Mouse (Mus musculus): ENCODE data around the gene Calm2. TPM values are rescaled to one million over a fixed set of nuclear protein-coding genes. Genes with fewer than 3 reads are reported as not detected.

The Calm2 gene
- polyA plus RNA-seq, 1 experiment from 2014 or later, result 1,603 TPM

GRCm38 (mm10) chr17:87402444-87402843 is 44.3 kb downstream of the Calm2 start:
- Histone ChIP-seq H3K9ac (ENCODE audit: low read length) (no peak overlapping the region), H3K4me2 (ENCODE audit: low read depth) (no peak overlapping the region), H3K36me3 (ENCODE audit: control insufficient read depth, insufficient read depth, low read length) (no peaks in the 10 kb centered on the region), H3K4me1 (ENCODE audit: control insufficient read depth, insufficient read depth, low read length) (no peaks in the 10 kb centered on the region), H3K4me3 (ENCODE audit: low read depth, low read length) (no peak overlapping the region), H3K27me3 (ENCODE audit: control insufficient read depth, insufficient read depth, low read length) (no peaks in the 10 kb centered on the region), H3K9me3 (ENCODE audit: control insufficient read depth, low read length) (no peaks in the 10 kb centered on the region), H3K27ac (ENCODE audit: low read depth, low read length) (no peak overlapping the region)
- WGBS, result 90% methylated on average over 11 of the region's 11 CpGs
- no peak for ATAC-seq (ENCODE audit: insufficient read depth, low FRiP score, low TSS enrichment)
- DNase-seq (ENCODE audit: low spot score), result no peak

- ATAC-seq (ENCODE audit: insufficient read depth, low FRiP score, low TSS enrichment), result no peak
- DNase-seq (ENCODE audit: low spot score), result no peak
- WGBS, result 63% methylated on average over 11 of the region's 11 CpGs
- Histone ChIP-seq H3K27me3 (ENCODE audit: control insufficient read depth, insufficient read depth, low read length) (no peaks in the 10 kb centered on the region), H3K36me3 (ENCODE audit: control insufficient read depth, insufficient read depth, low read length) (no peaks in the 10 kb centered on the region), H3K4me1 (ENCODE audit: control insufficient read depth, insufficient read depth, low read length) (no peaks in the 10 kb centered on the region), H3K4me3 (ENCODE audit: low read depth, low read length) (no peak overlapping the region), H3K4me2 (ENCODE audit: low read depth) (no peak overlapping the region), H3K9ac (ENCODE audit: low read length) (no peak overlapping the region), H3K27ac (ENCODE audit: low read depth, low read length) (no peak overlapping the region), H3K9me3 (ENCODE audit: control insufficient read depth, low read length) (no peaks in the 10 kb centered on the region)
Observed at GRCm38 (mm10) chr17:87397088-87397487, 49.6 kb downstream of the Calm2 start.

GRCm38 (mm10) chr17:87391242-87391641 is 55.5 kb downstream of the Calm2 start:
- ATAC-seq (ENCODE audit: insufficient read depth, low FRiP score, low TSS enrichment) (no peak), DNase-seq (ENCODE audit: low spot score) (no peak)
- H3K4me2 ChIP-seq (ENCODE audit: low read depth), result no peak overlapping the region
- H3K4me3 ChIP-seq (ENCODE audit: low read depth, low read length), result no peak overlapping the region
- no peak overlapping the region for H3K27ac ChIP-seq (ENCODE audit: low read depth, low read length)
- H3K4me1 ChIP-seq (ENCODE audit: control insufficient read depth, insufficient read depth, low read length), result no peaks in the 10 kb centered on the region
- 52% methylated on average over 7 of the region's 7 CpGs for WGBS
- no peaks in the 10 kb centered on the region for H3K27me3 ChIP-seq (ENCODE audit: control insufficient read depth, insufficient read depth, low read length)
- no peaks in the 10 kb centered on the region for H3K9me3 ChIP-seq (ENCODE audit: control insufficient read depth, low read length)
- no peaks in the 10 kb centered on the region for H3K36me3 ChIP-seq (ENCODE audit: control insufficient read depth, insufficient read depth, low read length)
- H3K9ac ChIP-seq (ENCODE audit: low read length), result no peak overlapping the region

- Histone ChIP-seq H3K4me1 (ENCODE audit: control insufficient read depth, insufficient read depth, low read length) (no peaks in the 10 kb centered on the region), H3K27ac (ENCODE audit: low read depth, low read length) (no peak overlapping the region), H3K4me2 (ENCODE audit: low read depth) (no peak overlapping the region), H3K9ac (ENCODE audit: low read length) (no peak overlapping the region), H3K4me3 (ENCODE audit: low read depth, low read length) (no peak overlapping the region), H3K9me3 (ENCODE audit: control insufficient read depth, low read length) (no peaks in the 10 kb centered on the region), H3K36me3 (ENCODE audit: control insufficient read depth, insufficient read depth, low read length) (no peaks in the 10 kb centered on the region), H3K27me3 (ENCODE audit: control insufficient read depth, insufficient read depth, low read length) (no peaks in the 10 kb centered on the region)
- no peak for ATAC-seq (ENCODE audit: insufficient read depth, low FRiP score, low TSS enrichment)
- 40% methylated on average over 4 of the region's 5 CpGs for WGBS
- DNase-seq (ENCODE audit: low spot score), result no peak
Observed at GRCm38 (mm10) chr17:87387068-87387467, 59.7 kb downstream of the Calm2 start.

- H3K27me3 ChIP-seq (ENCODE audit: control insufficient read depth, insufficient read depth, low read length), result no peaks in the 10 kb centered on the region
- H3K27ac ChIP-seq (ENCODE audit: low read depth, low read length), result no peak overlapping the region
- ATAC-seq (ENCODE audit: insufficient read depth, low FRiP score, low TSS enrichment) (no peak), DNase-seq (ENCODE audit: low spot score) (no peak)
- H3K4me3 ChIP-seq (ENCODE audit: low read depth, low read length), result no peak overlapping the region
- no peak overlapping the region for H3K4me2 ChIP-seq (ENCODE audit: low read depth)
- H3K9ac ChIP-seq (ENCODE audit: low read length), result no peak overlapping the region
- no peaks in the 10 kb centered on the region for H3K36me3 ChIP-seq (ENCODE audit: control insufficient read depth, insufficient read depth, low read length)
- 76% methylated on average over 3 of the region's 3 CpGs for WGBS
- no peaks in the 10 kb centered on the region for H3K4me1 ChIP-seq (ENCODE audit: control insufficient read depth, insufficient read depth, low read length)
- no peaks in the 10 kb centered on the region for H3K9me3 ChIP-seq (ENCODE audit: control insufficient read depth, low read length)
Observed at GRCm38 (mm10) chr17:87385835-87386234, 60.9 kb downstream of the Calm2 start.

Other genes with a start within 250 kb of the Calm2 start
- 74.1 and 79.4 TPM in 2 replicates for gene Mcfd2, start 181.0 kb downstream of the Calm2 start, polyA plus RNA-seq (2014; fragmentation: Nextera tagmentation; extraction: Ambion mirVana)
- 2.1 and 3.3 TPM in 2 replicates for gene Ttc7, start 164.0 kb downstream of the Calm2 start, polyA plus RNA-seq (2014; fragmentation: Nextera tagmentation; extraction: Ambion mirVana)
- 0.39 TPM in 1 of 2 replicates, not detected in the other for gene Stpg4, start 19.2 kb downstream of the Calm2 start, polyA plus RNA-seq (2014; fragmentation: Nextera tagmentation; extraction: Ambion mirVana)
- gene Epcam, start 189.0 kb upstream of the Calm2 start, polyA plus RNA-seq (2014; fragmentation: Nextera tagmentation; extraction: Ambion mirVana), result 13.0 and 13.5 TPM in 2 replicates
- 79.5 and 81.1 TPM in 2 replicates for gene Msh2, start 225.4 kb upstream of the Calm2 start, polyA plus RNA-seq (2014; fragmentation: Nextera tagmentation; extraction: Ambion mirVana)

Measured in neural tube, embryonic 11.5 days (tissue).